Mouse (Mus musculus): ENCODE measurements around the gene Il11ra1. TPM values are rescaled to one million over a fixed set of nuclear protein-coding genes. Genes with fewer than 3 reads are reported as not detected.

The Il11ra1 gene
- total and polyA plus RNA-seq, 3 experiments: 79.9 to 99.3 (median 88.2) TPM

GRCm38 (mm10) chr4:41712421-41713196 lies 12.8 kb downstream of the Il11ra1 start:
- WGBS: 30% methylated on average over 31 of the region's 31 CpGs
- DNase-seq: peak in 1 of 2 experiments; percentile 49
- H3K9ac ChIP-seq (ENCODE audit: low read depth, low read length): peak overlapping the region; percentile 76

DNA sequence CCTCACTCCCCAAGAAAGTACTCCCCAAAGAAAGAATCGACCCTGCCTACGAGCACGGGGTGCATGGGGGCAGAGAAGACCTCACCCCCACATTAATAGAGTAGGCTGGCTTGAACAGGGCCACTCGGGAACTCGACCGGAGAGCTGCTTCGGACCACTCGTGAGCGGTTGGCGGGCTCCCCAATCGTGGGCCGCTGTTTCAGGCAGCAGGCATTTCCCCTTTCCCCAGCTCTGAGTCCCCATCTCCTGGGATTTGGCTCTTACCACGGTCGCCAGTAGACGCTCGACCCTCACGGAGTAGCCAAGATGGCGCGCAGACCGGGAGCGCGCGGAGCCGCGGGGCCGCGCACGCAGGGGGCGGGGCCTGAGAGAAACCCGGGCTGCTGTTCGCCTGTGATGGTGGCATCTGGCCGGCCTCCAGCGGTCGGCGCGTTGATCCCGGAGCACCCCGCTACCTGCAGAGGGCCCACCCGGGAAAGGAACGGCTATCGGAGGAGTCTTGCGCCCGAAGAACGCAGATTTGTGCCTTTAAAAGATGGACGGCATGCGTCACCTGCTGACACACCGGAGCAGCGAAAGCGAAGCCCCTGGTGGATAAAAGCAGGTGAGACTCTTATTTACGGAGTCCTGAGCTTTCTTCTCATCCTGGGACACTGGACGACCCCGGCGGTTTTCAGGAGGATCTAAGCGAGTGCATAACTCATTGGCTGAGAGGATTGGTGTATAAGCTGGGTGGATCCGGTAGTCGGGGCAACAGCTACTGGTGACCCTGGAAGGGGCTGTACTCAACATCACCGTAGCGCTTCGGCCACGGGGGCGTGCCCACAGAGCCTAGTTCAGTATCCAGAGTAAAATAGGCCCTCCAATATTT lies 13.6 kb downstream of the Il11ra1 start, which contains the start of gene Rpp25l:
Rpp25l (minus strand) TSS at position 338 of the 871 bp plus-strand sequence.
- WGBS: under 1% methylated on average over 61 of the region's 61 CpGs

More at GRCm38 (mm10) chr4:41712421-41713196, 12.8 kb downstream of the Il11ra1 start:
- no peak for TF ChIP-seq CTCF (IDR thresholded peaks at IDR 0.05)
- no peak for TF ChIP-seq EP300 (IDR thresholded peaks at IDR 0.05; ENCODE audit: insufficient read depth, low read depth, low read length)
- TF ChIP-seq POLR2A (IDR thresholded peaks at IDR 0.05; ENCODE audit: insufficient read depth, low read depth, low read length): no peak
- Histone ChIP-seq H3K27ac (peak overlapping the region; percentile 91), H3K36me3 (ENCODE audit: control insufficient read depth, insufficient read depth, low read length) (no peaks in the 10 kb centered on the region), H3K27me3 (ENCODE audit: control insufficient read depth, insufficient read depth, low read length) (no peaks in the 10 kb centered on the region), H3K79me2 (replicated peaks; ENCODE audit: control insufficient read depth, insufficient read depth, low read length) (no peaks in the 10 kb centered on the region), H3K4me3 (peak overlapping the region; percentile 84), H3K4me1 (ENCODE audit: control insufficient read depth, insufficient read depth, low read length) (peaks cover 5% of the 10 kb centered on the region)
- intact Hi-C loops (cut with DNase I): no loop called here

GRCm38 (mm10) chr4:41714276-41714675 lies 14.5 kb downstream of the Il11ra1 start:
- no peak overlapping the region for H3K27ac ChIP-seq
- H3K79me2 ChIP-seq (replicated peaks; ENCODE audit: control insufficient read depth, insufficient read depth, low read length): no peaks in the 10 kb centered on the region
- 9% methylated on average over 8 of the region's 8 CpGs for WGBS
- peaks cover 5% of the 10 kb centered on the region for H3K4me1 ChIP-seq (ENCODE audit: control insufficient read depth, insufficient read depth, low read length)
- no peaks in the 10 kb centered on the region for H3K27me3 ChIP-seq (ENCODE audit: control insufficient read depth, insufficient read depth, low read length)
- TF ChIP-seq POLR2A (IDR thresholded peaks at IDR 0.05; ENCODE audit: insufficient read depth, low read depth, low read length) (no peak), EP300 (IDR thresholded peaks at IDR 0.05; ENCODE audit: insufficient read depth, low read depth, low read length) (0 out of 2 replicates have a peak, but pooled peaks have one; percentile 21), CTCF (IDR thresholded peaks at IDR 0.05) (peak; percentile 96)
- no peaks in the 10 kb centered on the region for H3K36me3 ChIP-seq (ENCODE audit: control insufficient read depth, insufficient read depth, low read length)
- intact Hi-C loops (cut with DNase I): loop anchor here (1.0 kb wide), 1 partner anchor 23 kb away; no protein-coding TSS in a partner anchor
- peak; percentile 61 to 63 for DNase-seq
- peak overlapping the region; percentile 84 for H3K4me3 ChIP-seq
- H3K9ac ChIP-seq (ENCODE audit: low read depth, low read length): no peak overlapping the region

More for the DNA sequence above, 13.6 kb downstream of the Il11ra1 start, which contains the start of gene Rpp25l:
- H3K4me3 ChIP-seq: peak within 1 kb of the TSS; percentile 84
- peaks cover 5% of the 10 kb centered on the region for H3K4me1 ChIP-seq (ENCODE audit: control insufficient read depth, insufficient read depth, low read length)
- no peaks in the 10 kb centered on the region for H3K79me2 ChIP-seq (replicated peaks; ENCODE audit: control insufficient read depth, insufficient read depth, low read length)
- H3K9ac ChIP-seq (ENCODE audit: low read depth, low read length): peak within 1 kb of the TSS; percentile 76
- no peaks in the 10 kb centered on the region for H3K27me3 ChIP-seq (ENCODE audit: control insufficient read depth, insufficient read depth, low read length)
- peak; percentile 90 to 93 for DNase-seq
- TF ChIP-seq POLR2A (IDR thresholded peaks at IDR 0.05; ENCODE audit: insufficient read depth, low read depth, low read length) (peak; percentile 87), EP300 (IDR thresholded peaks at IDR 0.05; ENCODE audit: insufficient read depth, low read depth, low read length) (no peak), CTCF (IDR thresholded peaks at IDR 0.05) (peak; percentile 49)
- H3K36me3 ChIP-seq (ENCODE audit: control insufficient read depth, insufficient read depth, low read length): no peaks in the 10 kb centered on the region
- intact Hi-C loops (cut with DNase I): loop anchor here (1.0 kb wide), 1 partner anchor 24 kb away; no protein-coding TSS in a partner anchor
- H3K27ac ChIP-seq: peak within 1 kb of the TSS; percentile 91

- DNase-seq: no peak
- no peak overlapping the region for H3K9ac ChIP-seq (ENCODE audit: low read depth, low read length)
- 63% methylated on average over 8 of the region's 8 CpGs for WGBS
- intact Hi-C loops (cut with DNase I): no loop called here
- H3K27me3 ChIP-seq (ENCODE audit: control insufficient read depth, insufficient read depth, low read length): no peaks in the 10 kb centered on the region
- no peak overlapping the region for H3K27ac ChIP-seq
- no peaks in the 10 kb centered on the region for H3K36me3 ChIP-seq (ENCODE audit: control insufficient read depth, insufficient read depth, low read length)
- H3K4me1 ChIP-seq (ENCODE audit: control insufficient read depth, insufficient read depth, low read length): peaks cover 5% of the 10 kb centered on the region
- no peaks in the 10 kb centered on the region for H3K79me2 ChIP-seq (replicated peaks; ENCODE audit: control insufficient read depth, insufficient read depth, low read length)
- TF ChIP-seq EP300 (IDR thresholded peaks at IDR 0.05; ENCODE audit: insufficient read depth, low read depth, low read length): no peak
- no peak for TF ChIP-seq CTCF (IDR thresholded peaks at IDR 0.05)
- TF ChIP-seq POLR2A (IDR thresholded peaks at IDR 0.05; ENCODE audit: insufficient read depth, low read depth, low read length): no peak
- H3K4me3 ChIP-seq: no peak overlapping the region
These were observed 15.3 kb downstream of the Il11ra1 start for GRCm38 (mm10) chr4:41715082-41715481.

- no peak overlapping the region for H3K27ac ChIP-seq
- H3K4me3 ChIP-seq: no peak overlapping the region
- peaks cover 5% of the 10 kb centered on the region for H3K4me1 ChIP-seq (ENCODE audit: control insufficient read depth, insufficient read depth, low read length)
- no peak for DNase-seq
- H3K27me3 ChIP-seq (ENCODE audit: control insufficient read depth, insufficient read depth, low read length): no peaks in the 10 kb centered on the region
- 86% methylated on average over 5 of the region's 5 CpGs for WGBS
- H3K36me3 ChIP-seq (ENCODE audit: control insufficient read depth, insufficient read depth, low read length): no peaks in the 10 kb centered on the region
- intact Hi-C loops (cut with DNase I): no loop called here
- TF ChIP-seq CTCF (IDR thresholded peaks at IDR 0.05): peak; percentile 71
- TF ChIP-seq EP300 (IDR thresholded peaks at IDR 0.05; ENCODE audit: insufficient read depth, low read depth, low read length): no peak
- no peak overlapping the region for H3K9ac ChIP-seq (ENCODE audit: low read depth, low read length)
- H3K79me2 ChIP-seq (replicated peaks; ENCODE audit: control insufficient read depth, insufficient read depth, low read length): no peaks in the 10 kb centered on the region
These were observed 15.8 kb downstream of the Il11ra1 start for GRCm38 (mm10) chr4:41715596-41715995.

All from heart, adult 2 months (tissue).